Mouse (Mus musculus): Measurements from ENCODE around the gene 1110051M20Rik.

Gene 1110051M20Rik

DNA sequence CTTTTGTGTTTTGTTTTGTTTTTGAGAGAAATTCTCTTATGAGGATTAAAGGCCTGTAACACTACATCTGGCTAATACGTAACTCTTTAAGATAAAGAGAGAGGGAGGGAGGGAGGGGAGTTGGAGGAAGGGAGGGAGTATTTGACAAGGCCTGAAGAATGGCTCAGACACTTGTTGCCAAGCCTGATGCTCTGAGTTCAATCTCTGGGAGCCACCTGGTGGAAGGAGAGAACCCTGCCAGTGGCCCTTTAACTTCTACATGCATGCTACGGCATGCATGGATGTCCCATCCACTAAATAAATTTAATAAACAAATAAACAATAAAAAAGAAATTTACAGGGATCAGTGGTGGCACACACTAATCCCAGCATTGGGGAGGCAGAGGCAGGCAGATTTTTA is 142.7 kb downstream of the 1110051M20Rik start:
- DNase-seq (ENCODE audit: low spot score): no peak

DNA sequence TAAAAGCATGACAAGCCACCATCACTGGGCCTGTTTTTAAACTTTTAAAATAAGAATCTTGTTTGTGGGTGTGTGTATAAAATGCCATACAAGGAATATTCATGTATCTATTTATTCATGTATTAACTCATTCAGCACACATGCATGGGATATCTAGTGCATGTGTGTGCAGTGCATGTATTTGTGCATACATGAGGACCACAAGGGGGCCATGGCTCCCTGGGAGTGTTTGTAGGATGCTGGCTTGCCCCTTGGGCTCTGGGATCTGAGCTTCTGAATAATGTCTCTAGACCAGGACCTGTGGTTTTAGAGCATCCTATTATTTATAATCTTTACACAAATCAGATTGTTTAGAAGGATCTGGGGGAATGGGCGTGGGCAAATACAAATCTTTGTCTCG is 143.7 kb downstream of the 1110051M20Rik start:
- no peak for DNase-seq (ENCODE audit: low spot score)

GRCm38 (mm10) chr2:91299156-91299555 is 145.3 kb downstream of the 1110051M20Rik start:
- DNase-seq (ENCODE audit: low spot score): no peak

DNA sequence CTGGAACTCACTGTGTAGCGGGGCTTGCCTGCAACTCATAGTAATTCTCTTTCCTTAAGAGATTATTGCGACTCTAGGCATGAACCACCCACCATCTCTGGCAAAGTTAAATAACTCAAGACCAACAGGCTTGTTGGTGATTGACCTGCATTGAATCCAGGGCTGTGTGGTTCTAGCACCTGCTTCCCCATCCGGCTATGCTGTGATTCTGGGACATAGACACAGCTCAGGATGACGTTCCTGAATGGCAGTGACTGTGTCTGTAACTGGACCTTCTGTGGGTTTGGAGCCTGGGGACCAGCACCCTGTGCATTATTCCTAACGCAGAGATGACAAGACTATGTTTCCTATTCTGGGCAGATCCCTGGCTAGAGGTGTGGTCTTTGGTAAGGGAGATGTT is 148.6 kb downstream of the 1110051M20Rik start:
- no peak for DNase-seq (ENCODE audit: low spot score)

GRCm38 (mm10) chr2:91294226-91294625 is 150.3 kb downstream of the 1110051M20Rik start:
- DNase-seq (ENCODE audit: low spot score): no peak

- DNase-seq (ENCODE audit: low spot score): peak; percentile 54
Observed at GRCm38 (mm10) chr2:91291197-91292007, 153.1 kb downstream of the 1110051M20Rik start.

GRCm38 (mm10) chr2:91287563-91287962 is 156.9 kb downstream of the 1110051M20Rik start:
- no peak for DNase-seq (ENCODE audit: low spot score)

GRCm38 (mm10) chr2:91285885-91286505 is 158.5 kb downstream of the 1110051M20Rik start:
- DNase-seq (ENCODE audit: low spot score): peak; percentile 94

DNA sequence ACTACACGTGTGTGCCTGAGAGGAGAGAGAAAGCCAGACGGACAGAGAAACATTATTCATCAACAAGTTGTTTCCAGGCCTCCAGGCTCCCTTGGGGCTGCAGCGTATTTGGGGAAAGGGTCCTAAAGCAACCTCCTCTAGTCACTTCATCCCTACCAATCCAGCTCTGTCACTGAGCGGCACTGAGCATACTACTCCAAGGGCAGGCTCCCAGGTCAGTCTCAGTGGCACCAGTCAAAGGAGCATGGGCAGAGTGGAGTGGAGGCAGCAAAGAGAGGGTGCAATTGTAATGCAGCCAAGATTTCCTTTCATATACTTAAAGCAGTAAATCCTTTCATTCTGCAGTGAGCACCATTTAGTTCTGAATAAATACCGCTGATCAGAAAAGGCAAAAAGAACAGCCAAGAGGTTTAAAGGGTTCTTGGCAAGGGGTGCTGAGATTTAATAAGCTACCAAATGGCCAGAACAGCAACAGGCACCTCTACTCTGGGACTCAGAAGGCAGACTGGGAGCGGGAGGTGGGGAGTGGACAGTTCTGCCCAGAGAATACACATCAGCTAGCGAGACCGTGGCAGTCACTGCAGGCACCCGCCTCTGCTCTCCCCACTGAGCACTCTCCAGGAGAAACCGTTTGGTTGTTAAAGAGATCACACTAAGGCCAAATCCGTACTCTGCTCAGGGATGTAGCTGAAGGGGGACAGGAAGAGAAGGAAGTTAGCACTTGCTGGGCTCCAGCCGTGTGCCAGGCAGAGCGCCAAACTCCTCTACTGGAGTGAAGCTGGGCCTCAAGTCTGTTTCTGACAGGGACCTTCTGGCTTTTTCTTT is 159.9 kb downstream of the 1110051M20Rik start:
- peak; percentile 67 for DNase-seq (ENCODE audit: low spot score)

DNA sequence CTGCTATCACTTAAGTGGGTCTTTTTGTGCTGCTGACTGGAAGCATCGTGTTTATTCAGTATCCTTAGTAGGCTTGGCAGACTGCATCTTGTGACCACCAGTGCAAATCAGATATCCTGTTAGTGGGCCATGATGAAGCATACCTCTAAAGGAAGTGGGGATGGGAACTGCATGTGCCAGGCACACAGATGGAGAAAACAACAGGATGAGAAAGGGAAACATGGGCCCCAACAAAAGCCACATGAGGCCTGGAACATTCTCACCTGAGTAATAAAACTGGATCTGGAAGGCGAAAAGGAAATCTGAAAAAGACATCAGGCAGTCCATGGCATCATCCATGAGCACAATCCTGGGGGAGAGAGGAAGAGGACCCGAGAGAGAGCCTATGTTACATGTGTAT is 160.5 kb downstream of the 1110051M20Rik start:
- DNase-seq (ENCODE audit: low spot score): no peak

GRCm38 (mm10) chr2:91281366-91281765 is 163.1 kb downstream of the 1110051M20Rik start:
- DNase-seq (ENCODE audit: low spot score): no peak

DNA sequence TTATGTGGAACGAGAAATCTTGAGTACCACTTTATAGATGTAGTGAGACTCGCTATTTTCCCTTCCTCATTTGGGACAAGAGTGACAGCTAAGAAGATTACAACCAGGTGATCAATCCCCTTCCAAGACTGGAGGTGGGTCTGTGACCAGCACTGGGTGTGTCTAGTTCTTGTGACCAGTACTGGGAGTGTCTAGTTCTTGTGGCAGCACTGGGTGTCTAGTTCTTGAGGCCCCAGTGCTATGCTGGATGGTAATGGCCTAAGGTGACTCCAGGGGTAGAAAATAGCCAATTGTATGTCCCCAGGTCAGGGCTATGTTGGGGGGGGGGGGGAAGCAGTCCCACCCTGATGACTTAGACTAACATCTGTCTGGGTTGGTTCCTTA is 165.1 kb downstream of the 1110051M20Rik start:
- DNase-seq (ENCODE audit: low spot score): no peak

GRCm38 (mm10) chr2:91278749-91279371 is 165.6 kb downstream of the 1110051M20Rik start:
- peak; percentile 75 for DNase-seq (ENCODE audit: low spot score)

DNA sequence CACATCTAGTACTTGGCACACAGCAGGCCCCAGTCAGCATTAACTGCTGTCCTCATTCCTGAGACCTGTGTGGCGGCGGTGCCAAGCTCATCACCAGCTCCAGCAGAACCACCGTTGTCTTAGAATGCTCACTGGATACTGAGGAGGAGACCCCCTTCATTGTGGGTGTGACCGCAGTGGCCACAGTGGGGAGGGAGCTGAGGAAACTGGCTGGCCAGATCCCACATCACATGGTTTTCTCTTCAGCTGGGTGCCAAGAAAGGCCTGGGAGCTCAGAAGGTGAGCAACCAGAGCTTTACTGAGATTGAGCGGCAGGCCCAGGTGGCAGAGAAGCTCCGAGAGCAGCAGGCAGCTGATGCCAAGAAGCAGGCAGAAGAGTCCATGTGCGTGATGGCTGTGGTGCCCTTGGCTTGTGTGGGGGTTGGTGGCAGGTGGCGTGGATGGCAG is 174.8 kb downstream of the 1110051M20Rik start:
- DNase-seq (ENCODE audit: low spot score): no peak

DNA sequence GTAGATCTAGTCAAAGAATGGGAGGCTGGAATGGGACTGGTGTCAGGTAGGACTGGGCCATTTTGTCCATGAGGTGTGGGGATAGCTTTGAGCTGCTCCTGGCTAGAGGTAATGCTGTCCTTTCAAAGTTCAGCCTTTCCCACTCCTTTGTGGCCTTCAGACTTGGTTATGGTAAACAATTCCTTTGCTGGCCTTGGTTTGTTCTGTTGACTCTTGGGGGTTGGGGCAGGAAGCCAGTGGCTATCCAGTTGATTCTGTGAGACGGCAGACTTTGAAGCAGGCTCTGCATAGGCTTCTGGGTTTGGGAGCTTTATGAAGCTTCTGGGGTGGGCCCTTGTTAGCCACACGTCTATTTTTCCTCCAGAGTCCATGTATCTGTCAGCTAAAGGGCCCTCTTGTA is 175.8 kb downstream of the 1110051M20Rik start:
- DNase-seq (ENCODE audit: low spot score): no peak

GRCm38 (mm10) chr2:91268042-91268441 is 176.5 kb downstream of the 1110051M20Rik start:
- no peak for DNase-seq (ENCODE audit: low spot score)

DNA sequence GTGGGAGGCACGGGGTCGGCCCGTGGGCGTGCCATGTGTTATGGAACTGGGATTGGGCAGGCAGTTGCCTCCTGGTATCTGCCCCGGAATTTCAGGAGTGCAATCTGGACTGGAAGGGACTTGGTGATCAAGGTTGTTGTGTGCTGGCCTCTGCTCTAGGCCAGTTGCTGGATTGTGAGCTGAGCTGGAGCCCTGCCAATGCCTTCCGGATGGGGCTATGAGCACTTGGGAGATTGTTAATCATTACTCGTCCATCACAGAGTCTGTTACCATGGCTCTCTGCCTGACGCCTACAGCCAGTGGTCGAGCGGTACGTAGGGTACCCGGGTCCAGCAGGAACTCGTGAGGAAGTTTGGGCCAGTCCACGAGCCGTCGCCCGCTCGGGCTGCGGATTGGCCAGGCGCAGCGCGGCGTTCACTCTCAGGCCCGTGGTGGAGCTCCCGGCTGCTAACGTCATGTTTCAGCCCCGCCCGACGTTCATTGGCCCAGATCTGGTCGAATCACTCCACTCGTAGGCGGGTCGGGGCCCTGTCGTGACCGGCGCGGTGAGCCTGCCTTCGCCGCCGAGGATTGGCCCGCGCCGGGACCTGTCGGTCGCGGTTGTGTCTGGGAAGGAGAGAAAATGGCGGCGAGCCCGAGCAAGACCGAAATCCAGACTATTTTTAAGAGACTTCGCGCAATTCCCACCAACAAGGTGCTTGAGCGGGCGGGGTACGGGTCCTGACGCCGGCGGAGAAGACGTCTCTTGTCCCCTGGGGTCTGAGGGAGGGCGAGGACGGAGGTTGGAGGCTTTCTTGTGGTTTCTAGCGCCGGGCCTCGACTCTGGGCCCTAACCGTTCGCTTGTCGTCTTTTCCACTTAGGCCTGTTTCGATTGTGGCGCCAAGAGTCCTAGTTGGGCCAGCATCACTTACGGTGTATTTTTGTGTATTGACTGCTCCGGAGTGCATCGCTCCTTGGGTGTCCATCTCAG is 179.5 kb downstream of the 1110051M20Rik start, which contains the start of gene Arfgap2:
Arfgap2 (plus strand) TSS at position 264 of the 971 bp plus-strand sequence.
- DNase-seq (ENCODE audit: low spot score): peak; percentile 94

DNA sequence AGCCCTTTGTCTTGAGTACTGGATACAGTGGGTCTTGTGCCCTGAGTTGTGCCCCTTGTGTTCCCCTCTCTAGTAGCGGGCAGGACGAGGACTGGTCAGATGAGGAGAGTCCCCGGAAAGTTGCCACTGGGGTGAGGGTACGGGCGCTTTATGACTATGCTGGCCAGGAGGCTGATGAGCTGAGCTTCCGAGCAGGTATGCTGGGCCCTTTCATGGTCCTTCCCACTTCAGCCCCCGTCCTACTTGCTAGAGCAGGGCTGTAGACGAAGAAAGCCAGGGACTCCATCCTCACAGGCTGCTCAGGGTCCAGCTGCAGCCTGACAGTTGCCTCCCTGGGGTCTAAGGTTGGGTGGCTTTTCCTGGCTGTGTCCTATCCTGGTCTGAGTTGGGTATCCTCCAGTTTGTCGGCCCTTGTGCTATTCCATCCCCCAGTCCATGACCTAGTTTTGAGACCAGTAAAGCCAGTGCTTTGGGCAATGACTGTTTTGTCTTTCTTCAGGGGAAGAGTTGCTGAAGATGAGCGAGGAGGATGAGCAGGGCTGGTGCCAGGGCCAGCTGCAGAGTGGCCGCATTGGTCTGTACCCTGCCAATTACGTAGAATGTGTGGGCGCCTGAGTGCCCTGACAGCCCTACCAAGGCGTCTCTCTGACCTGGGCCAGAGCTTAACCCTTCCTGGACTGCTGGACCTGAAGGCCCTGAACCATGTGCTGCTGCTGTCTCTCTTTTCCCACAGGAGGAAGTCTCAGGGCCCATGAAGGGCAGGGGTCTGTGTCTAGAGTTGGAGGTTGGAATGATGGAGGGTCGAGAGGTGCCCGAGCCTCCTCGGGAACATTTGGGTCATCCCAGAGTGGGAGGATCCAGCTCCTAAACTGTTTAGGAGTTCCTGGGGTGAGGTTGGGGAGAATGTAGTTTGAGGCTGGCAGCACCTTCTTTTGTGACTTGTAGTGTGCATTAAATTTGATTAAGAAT is 180.5 kb downstream of the 1110051M20Rik start:
- no peak for DNase-seq (ENCODE audit: low spot score)

DNA sequence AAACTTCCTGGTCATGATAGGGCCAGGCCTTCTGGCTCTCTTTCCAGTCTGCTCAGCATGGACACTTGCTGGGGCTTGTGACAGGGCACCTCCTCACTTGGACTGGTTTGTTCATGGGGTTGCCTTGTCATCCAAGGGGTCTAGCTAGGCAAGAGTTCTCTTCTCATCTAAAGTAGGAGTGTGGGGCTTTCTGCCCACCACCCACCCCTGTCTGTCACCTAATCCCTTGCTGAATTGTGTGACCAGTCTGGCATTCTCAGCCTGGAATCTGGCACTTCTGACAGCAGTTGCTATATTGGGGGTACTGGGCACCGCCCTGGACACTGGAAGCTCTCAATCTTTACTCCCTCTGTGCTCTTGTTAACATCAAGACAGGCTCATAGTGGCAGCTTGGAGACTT is 185.0 kb downstream of the 1110051M20Rik start:
- no peak for DNase-seq (ENCODE audit: low spot score)

DNA sequence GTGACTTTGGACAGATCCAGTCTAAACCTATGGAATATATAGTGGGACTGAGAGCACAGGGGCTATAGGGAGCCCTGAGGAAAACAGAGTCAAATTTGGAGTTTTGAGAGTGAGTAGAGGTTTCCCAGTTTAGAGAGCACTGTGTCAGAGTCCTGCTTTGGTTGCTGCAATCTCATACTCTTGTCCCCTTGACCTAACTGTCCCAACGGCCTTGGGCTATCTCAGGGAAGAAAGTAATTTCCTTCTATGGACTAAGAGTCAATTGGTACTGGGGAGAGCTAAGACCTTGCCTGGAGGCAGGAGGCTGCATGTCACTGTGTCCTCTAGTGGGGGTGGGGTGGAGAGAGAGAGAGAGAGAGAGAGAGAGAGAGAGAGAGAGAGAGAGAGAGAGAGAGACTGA is 185.7 kb downstream of the 1110051M20Rik start:
- DNase-seq (ENCODE audit: low spot score): no peak

Measured in testis, postnatal 10 days (tissue).